Mouse (Mus musculus): ENCODE results near the gene Phlpp1.

DNA sequence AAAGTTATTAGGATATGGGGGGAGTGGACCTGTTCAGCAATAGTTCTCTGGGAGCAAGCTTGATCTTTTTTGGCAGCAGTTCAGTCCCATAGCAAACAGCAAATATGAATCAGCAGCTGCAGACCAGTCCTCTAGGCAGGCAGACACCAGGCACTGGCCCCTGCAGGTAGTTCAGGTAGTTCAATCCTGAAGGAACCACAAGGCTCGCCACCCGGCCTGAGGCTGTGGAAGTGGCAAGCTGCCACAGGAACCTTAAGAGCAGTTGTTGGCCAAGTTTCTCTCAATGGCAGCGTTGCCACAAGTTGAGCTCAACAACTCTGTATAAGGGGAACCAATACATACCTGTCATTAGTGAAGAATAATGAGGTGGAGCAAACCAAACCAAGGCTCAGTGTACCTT is 58.8 kb downstream of the Phlpp1 start:
- TF ChIP-seq NELFE (IDR thresholded peaks at IDR 0.05; ENCODE audit: low read depth, low read length): no peak
- no peak for TF ChIP-seq TAL1 (IDR thresholded peaks at IDR 0.05; ENCODE audit: low read length)
- TF ChIP-seq POLR2A (IDR thresholded peaks at IDR 0.05; ENCODE audit: control insufficient read depth in 1 of 2, insufficient read depth in 1 of 2, low read depth in 1 of 2, low read length in 2 of 2, poor library complexity in 1 of 2): no peak
- no peak for TF ChIP-seq CTCF (IDR thresholded peaks at IDR 0.05 in 2 of 3, conservative IDR thresholded peaks at IDR 0.05 in 1 of 3; ENCODE audit: control insufficient read depth in 1 of 3, insufficient read depth in 1 of 3, low read depth in 2 of 3, low read length in 3 of 3, poor library complexity in 1 of 3, severe bottlenecking in 1 of 3)
- no peak for TF ChIP-seq MAX (IDR thresholded peaks at IDR 0.05; ENCODE audit: low read length)
- TF ChIP-seq POLR2AphosphoS2 (IDR thresholded peaks at IDR 0.05; ENCODE audit: low read length): no peak

Data from MEL (cell line).